In genomic region chr14:100607109-100607508, GRCm38 (mm10) we compare ENCODE assay signal across 12 mouse cellular contexts.
DNase-seq lines count a peak whose midpoint lies in the region; ATAC-seq and TF ChIP-seq lines count a peak whose summit lies in the region.
"Had no signal": no experiment of that assay in that cellular context is flagged by ENCODE, and none has a peak within 500 bp of the region (broad histone marks: within the 10 kb centered on the region; RNA-seq: fewer than 3 reads in every experiment).

No protein-coding gene starts in this region.

- no peak overlapping the region for H3K4me3 ChIP-seq in kidney, embryonic 16.5 days (ENCODE audit: low read length)
- no peak overlapping the region for H3K4me3 ChIP-seq in lung, postnatal 0 days (ENCODE audit: low read depth, low read length)
- H3K4me3 ChIP-seq: embryonic facial prominence, embryonic 13.5 days; limb, embryonic 12.5 days; midbrain, embryonic 12.5 days had no signal

- DNase-seq in adrenal gland, postnatal 14 days = peak; percentile 23
- DNase-seq in adrenal gland, postnatal 4 days (ENCODE audit: low spot score in 2 of 2) = no peak
- peak; percentile 5 to 10 for DNase-seq in kidney, postnatal 4 days
- DNase-seq in brain, adult 2 months (ENCODE audit: low read depth, low spot score) = peak; percentile 41
- peak; percentile 24 for DNase-seq in lung, postnatal 0 days (ENCODE audit: low spot score)
- DNase-seq in spleen, adult 12 weeks (ENCODE audit: low spot score) = no peak
- DNase-seq: kidney, adult 8-10 months had no signal

- no peak for ATAC-seq in kidney, embryonic 16.5 days (ENCODE audit: low FRiP score, low TSS enrichment)
- ATAC-seq in lung, postnatal 0 days = no peak
- no peak for ATAC-seq in inflammation-experienced regulatory T-cells, adult 6 months

- WGBS in kidney, embryonic 16.5 days = 87% methylated on average over 4 of the region's 4 CpGs
- WGBS in lung, postnatal 0 days = 68% methylated on average over 4 of the region's 4 CpGs

- no peak for TF ChIP-seq EP300 in lung, postnatal 0 days (IDR thresholded peaks at IDR 0.05)

- no peaks in the 10 kb centered on the region; the same call in 1 of the 2 replicates for H3K9me3 ChIP-seq in kidney, embryonic 16.5 days (ENCODE audit: low read length)
- no peaks in the 10 kb centered on the region for H3K9me3 ChIP-seq in lung, postnatal 0 days (ENCODE audit: low read length)
- H3K9me3 ChIP-seq: embryonic facial prominence, embryonic 13.5 days; limb, embryonic 12.5 days; midbrain, embryonic 12.5 days had no signal

- H3K4me1 ChIP-seq in kidney, embryonic 16.5 days (ENCODE audit: insufficient read depth, low read length) = no peaks in the 10 kb centered on the region
- no peaks in the 10 kb centered on the region for H3K4me1 ChIP-seq in lung, postnatal 0 days (ENCODE audit: insufficient read depth, low read depth, low read length)
- H3K4me1 ChIP-seq: embryonic facial prominence, embryonic 13.5 days; limb, embryonic 12.5 days; midbrain, embryonic 12.5 days had no signal

- no peak for TF ChIP-seq CTCF in lung, postnatal 0 days (IDR thresholded peaks at IDR 0.05)

- no peak overlapping the region for H3K9ac ChIP-seq in kidney, embryonic 16.5 days (replicated peaks; ENCODE audit: low read length)
- no peak overlapping the region for H3K9ac ChIP-seq in lung, postnatal 0 days (replicated peaks; ENCODE audit: low read depth)
- H3K9ac ChIP-seq: embryonic facial prominence, embryonic 13.5 days; limb, embryonic 12.5 days; midbrain, embryonic 12.5 days had no signal

- H3K4me2 ChIP-seq in kidney, embryonic 16.5 days (replicated peaks; ENCODE audit: low read depth, low read length) = no peak overlapping the region
- no peak overlapping the region for H3K4me2 ChIP-seq in lung, postnatal 0 days (replicated peaks; ENCODE audit: low read depth, low read length)
- H3K4me2 ChIP-seq: embryonic facial prominence, embryonic 13.5 days; limb, embryonic 12.5 days; midbrain, embryonic 12.5 days had no signal

- no peak overlapping the region for H3K27ac ChIP-seq in kidney, embryonic 16.5 days (ENCODE audit: low read length)
- H3K27ac ChIP-seq in lung, postnatal 0 days (ENCODE audit: low read length) = no peak overlapping the region
- H3K27ac ChIP-seq: embryonic facial prominence, embryonic 13.5 days; limb, embryonic 12.5 days; midbrain, embryonic 12.5 days had no signal

- H3K36me3 ChIP-seq in kidney, embryonic 16.5 days (ENCODE audit: insufficient read depth, low read length) = no peaks in the 10 kb centered on the region
- no peaks in the 10 kb centered on the region for H3K36me3 ChIP-seq in lung, postnatal 0 days (ENCODE audit: insufficient read depth, low read length)
- H3K36me3 ChIP-seq: embryonic facial prominence, embryonic 13.5 days; limb, embryonic 12.5 days; midbrain, embryonic 12.5 days had no signal

- no peaks in the 10 kb centered on the region for H3K27me3 ChIP-seq in kidney, embryonic 16.5 days (ENCODE audit: insufficient read depth, low read length)
- no peaks in the 10 kb centered on the region for H3K27me3 ChIP-seq in lung, postnatal 0 days (replicated peaks; ENCODE audit: insufficient read depth, low read length)
- H3K27me3 ChIP-seq: embryonic facial prominence, embryonic 13.5 days; limb, embryonic 12.5 days; midbrain, embryonic 12.5 days had no signal

Comparison
In these comparisons a context has a peak if more than half of its experiments do, and no peak if none do; other contexts are left out.
1. DNase-seq: peak in adrenal gland, postnatal 14 days (single experiment), kidney, postnatal 4 days (2 of 2), brain, adult 2 months (single experiment) and lung, postnatal 0 days (single experiment); none in adrenal gland, postnatal 4 days (0 of 2) and spleen, adult 12 weeks (single experiment).